Mouse (Mus musculus) limb, embryonic 12.5 days (tissue): ENCODE measurements at regions not wholly inside any gene's neighbourhood (a gene's known extent, or its start where the extent isn't known, plus 50 kb on each side); places are given as distances from the start of the nearest gene placed in this dataset.

Experiments used
- ATAC-seq: fragments of 200-750 bp; cut with Nextera tagmentation; 2 replicates; pipeline ENCODE4 v1.8.0; 2017; ENCODE audit warnings: low read depth, moderate TSS enrichment; ENCODE audit not compliant: insufficient number of reproducible peaks, insufficient read depth, low FRiP score, low TSS enrichment
- H3K27ac ChIP-seq: fragments of 300-500 bp; sonication (generic); 2 replicates; pipeline ENCODE4 v1.5.1; 2016; ENCODE audit warnings: mild to moderate bottlenecking, moderate library complexity
- H3K27me3 ChIP-seq: fragments of 300-500 bp; sonication (generic); 2 replicates; pipeline ENCODE4 v1.6.1; 2016; ENCODE audit warnings: mild to moderate bottlenecking, moderate library complexity
- H3K36me3 ChIP-seq: fragments of 300-500 bp; sonication (generic); 2 replicates; pipeline ENCODE4 v1.6.1; 2016; ENCODE audit warnings: mild to moderate bottlenecking, moderate library complexity
- H3K4me1 ChIP-seq: fragments of 300-500 bp; sonication (generic); replicated peaks from 2 replicates; pipeline ENCODE4 v1.6.1; 2016
- H3K4me2 ChIP-seq: fragments of 300-500 bp; sonication (generic); 2 replicates; pipeline ENCODE4 v1.6.1; 2016; ENCODE audit warnings: mild to moderate bottlenecking, moderate library complexity
- H3K4me3 ChIP-seq: fragments of 300-500 bp; sonication (generic); replicated peaks from 2 replicates; pipeline ENCODE4 v1.5.1; 2016; ENCODE audit warnings: mild to moderate bottlenecking
- H3K9ac ChIP-seq: fragments of 300-500 bp; sonication (generic); replicated peaks from 2 replicates; pipeline ENCODE4 v1.6.1; 2016; ENCODE audit warnings: mild to moderate bottlenecking, moderate library complexity
- H3K9me3 ChIP-seq: fragments of 300-500 bp; sonication (generic); 2 replicates; pipeline ENCODE4 v1.6.1; 2016; ENCODE audit warnings: mild to moderate bottlenecking, moderate library complexity
- WGBS: fragments of 180-500 bp; shearing (Covaris S2); methylation state at CpG from one replicate; pipeline ENCODE4 v1.1.7; 2016; 5-methylcytosine and 5-hydroxymethylcytosine counted together

GRCm38 (mm10) chr19:21119477-21119876 is 152.6 kb upstream of the Zfand5 start:
- H3K4me1 ChIP-seq = no peaks in the 10 kb centered on the region
- no peak overlapping the region for H3K4me3 ChIP-seq
- H3K9me3 ChIP-seq = no peaks in the 10 kb centered on the region
- no peak for ATAC-seq
- no peaks in the 10 kb centered on the region for H3K36me3 ChIP-seq
- 91% methylated on average over 6 of the region's 6 CpGs for WGBS
- no peak overlapping the region for H3K9ac ChIP-seq
- no peak overlapping the region for H3K4me2 ChIP-seq
- H3K27me3 ChIP-seq = no peaks in the 10 kb centered on the region
- no peak overlapping the region for H3K27ac ChIP-seq

GRCm38 (mm10) chr19:21118782-21119181 is 153.3 kb upstream of the Zfand5 start:
- ATAC-seq = no peak
- H3K4me3 ChIP-seq = no peak overlapping the region
- H3K9me3 ChIP-seq = no peaks in the 10 kb centered on the region
- H3K27me3 ChIP-seq = no peaks in the 10 kb centered on the region
- WGBS = 82% methylated on average over 4 of the region's 4 CpGs
- H3K9ac ChIP-seq = no peak overlapping the region
- no peak overlapping the region for H3K4me2 ChIP-seq
- H3K4me1 ChIP-seq = no peaks in the 10 kb centered on the region
- H3K27ac ChIP-seq = no peak overlapping the region
- H3K36me3 ChIP-seq = no peaks in the 10 kb centered on the region

- H3K36me3 ChIP-seq = no peaks in the 10 kb centered on the region
- no peaks in the 10 kb centered on the region for H3K4me1 ChIP-seq
- H3K27ac ChIP-seq = no peak overlapping the region
- H3K4me3 ChIP-seq = no peak overlapping the region
- 92% methylated on average over 2 of the region's 2 CpGs for WGBS
- H3K9me3 ChIP-seq = no peaks in the 10 kb centered on the region
- H3K9ac ChIP-seq = no peak overlapping the region
- no peaks in the 10 kb centered on the region for H3K27me3 ChIP-seq
- no peak for ATAC-seq
- H3K4me2 ChIP-seq = no peak overlapping the region
Observed at GRCm38 (mm10) chr19:21115693-21116092, 156.4 kb upstream of the Zfand5 start.

- H3K4me2 ChIP-seq = no peak overlapping the region
- no peak overlapping the region for H3K4me3 ChIP-seq
- H3K27me3 ChIP-seq = no peaks in the 10 kb centered on the region
- no peak overlapping the region for H3K27ac ChIP-seq
- H3K36me3 ChIP-seq = no peaks in the 10 kb centered on the region
- H3K9ac ChIP-seq = no peak overlapping the region
- no peaks in the 10 kb centered on the region for H3K9me3 ChIP-seq
- no peak for ATAC-seq
- H3K4me1 ChIP-seq = 0 out of 2 replicates have a peak, but pooled peaks cover under 1% of the 10 kb centered on the region
- WGBS = 92% methylated on average over 5 of the region's 5 CpGs
Observed at GRCm38 (mm10) chr19:21111836-21112235, 157.8 kb upstream of the Tmc1 start.

- no peak for ATAC-seq
Observed at GRCm38 (mm10) chr19:21108311-21108710, 154.3 kb upstream of the Tmc1 start.

GRCm38 (mm10) chr19:21107741-21108140 is 153.7 kb upstream of the Tmc1 start:
- WGBS = 52% methylated on average over 3 of the region's 3 CpGs
- H3K4me1 ChIP-seq = peaks cover 5% of the 10 kb centered on the region; the same call in 1 of the 2 replicates
- no peaks in the 10 kb centered on the region for H3K9me3 ChIP-seq
- H3K9ac ChIP-seq = no peak overlapping the region
- no peak overlapping the region for H3K27ac ChIP-seq
- no peak for ATAC-seq
- H3K4me2 ChIP-seq = no peak overlapping the region
- H3K36me3 ChIP-seq = no peaks in the 10 kb centered on the region
- H3K4me3 ChIP-seq = no peak overlapping the region
- H3K27me3 ChIP-seq = no peaks in the 10 kb centered on the region

More at GRCm38 (mm10) chr19:21108311-21108710, 154.3 kb upstream of the Tmc1 start:
- peaks cover 5% of the 10 kb centered on the region; the same call in 1 of the 2 replicates for H3K4me1 ChIP-seq
- H3K27ac ChIP-seq = no peak overlapping the region
- no peak overlapping the region for H3K4me3 ChIP-seq
- no peak overlapping the region for H3K9ac ChIP-seq
- no peak overlapping the region for H3K4me2 ChIP-seq
- H3K27me3 ChIP-seq = no peaks in the 10 kb centered on the region
- no peaks in the 10 kb centered on the region for H3K9me3 ChIP-seq
- WGBS = 84% methylated on average over 2 of the region's 2 CpGs
- H3K36me3 ChIP-seq = no peaks in the 10 kb centered on the region

GRCm38 (mm10) chr19:21107275-21107674 is 153.3 kb upstream of the Tmc1 start:
- 64% methylated on average over 4 of the region's 4 CpGs for WGBS
- no peak overlapping the region for H3K4me2 ChIP-seq
- H3K27me3 ChIP-seq = no peaks in the 10 kb centered on the region
- ATAC-seq = no peak
- no peaks in the 10 kb centered on the region for H3K9me3 ChIP-seq
- peaks cover 5% of the 10 kb centered on the region; the same call in 1 of the 2 replicates for H3K4me1 ChIP-seq
- H3K27ac ChIP-seq = no peak overlapping the region
- H3K36me3 ChIP-seq = no peaks in the 10 kb centered on the region
- H3K4me3 ChIP-seq = no peak overlapping the region
- H3K9ac ChIP-seq = no peak overlapping the region

- ATAC-seq = no peak
- no peak overlapping the region for H3K4me3 ChIP-seq
- 87% methylated on average over 10 of the region's 10 CpGs for WGBS
- H3K9me3 ChIP-seq = no peaks in the 10 kb centered on the region
- 0 out of 2 replicates have a peak overlapping the region, but pooled peaks have one; percentile 23 for H3K27ac ChIP-seq
- peaks cover 5% of the 10 kb centered on the region; the same call in 1 of the 2 replicates for H3K4me1 ChIP-seq
- H3K27me3 ChIP-seq = no peaks in the 10 kb centered on the region
- no peaks in the 10 kb centered on the region for H3K36me3 ChIP-seq
- no peak overlapping the region for H3K9ac ChIP-seq
- no peak overlapping the region for H3K4me2 ChIP-seq
Observed at GRCm38 (mm10) chr19:21106766-21107165, 152.8 kb upstream of the Tmc1 start.

- no peak overlapping the region for H3K4me2 ChIP-seq
- ATAC-seq = no peak
- peaks cover 5% of the 10 kb centered on the region; the same call in 1 of the 2 replicates for H3K4me1 ChIP-seq
- no peak overlapping the region for H3K27ac ChIP-seq
- 45% methylated on average over 6 of the region's 6 CpGs for WGBS
- no peaks in the 10 kb centered on the region for H3K36me3 ChIP-seq
- H3K9me3 ChIP-seq = no peaks in the 10 kb centered on the region
- no peak overlapping the region for H3K4me3 ChIP-seq
- no peaks in the 10 kb centered on the region for H3K27me3 ChIP-seq
- no peak overlapping the region for H3K9ac ChIP-seq
Observed at GRCm38 (mm10) chr19:21106241-21106669, 152.3 kb upstream of the Tmc1 start.

- Histone ChIP-seq H3K4me2 (no peak overlapping the region), H3K9ac (no peak overlapping the region), H3K27me3 (no peaks in the 10 kb centered on the region), H3K4me3 (no peak overlapping the region), H3K9me3 (no peaks in the 10 kb centered on the region), H3K4me1 (peaks cover 5% of the 10 kb centered on the region; the same call in 1 of the 2 replicates), H3K36me3 (no peaks in the 10 kb centered on the region), H3K27ac (no peak overlapping the region)
- no peak for ATAC-seq
- 89% methylated on average over 6 of the region's 6 CpGs for whole genome bisulfite sequencing
Observed at GRCm38 (mm10) chr19:21105004-21105403, 151.0 kb upstream of the Tmc1 start.

GRCm38 (mm10) chr19:21104462-21104936 is 150.5 kb upstream of the Tmc1 start:
- Histone ChIP-seq H3K9ac (no peak overlapping the region), H3K4me3 (no peak overlapping the region), H3K4me1 (peaks cover 5% of the 10 kb centered on the region; the same call in 1 of the 2 replicates), H3K9me3 (no peaks in the 10 kb centered on the region), H3K4me2 (no peak overlapping the region), H3K36me3 (no peaks in the 10 kb centered on the region), H3K27me3 (no peaks in the 10 kb centered on the region), H3K27ac (no peak overlapping the region)
- ATAC-seq = no peak
- 83% methylated on average over 8 of the region's 8 CpGs for WGBS
